Mouse (Mus musculus) midbrain, postnatal 0 days (tissue): ENCODE results near the gene Pcdh7. TPM values are rescaled to one million over a fixed set of nuclear protein-coding genes. Genes with fewer than 3 reads are reported as not detected.

Experiments
- ATAC-seq: fragments of 200-750 bp; cut with Nextera tagmentation; 2 replicates; pipeline ENCODE4 v1.8.0; 2017; ENCODE audit warnings: moderate number of reproducible peaks, mild to moderate bottlenecking, moderate TSS enrichment, moderate library complexity; ENCODE audit not compliant: low FRiP score
- DNase-seq: peaks from one replicate; pipeline ENCODE4 v3.0.0-alpha.2; 2015; ENCODE audit warnings: low spot score
- H3K27ac ChIP-seq: fragments of 300-500 bp; sonication (generic); 2 replicates; pipeline ENCODE4 v1.5.1; 2014; ENCODE audit warnings: low read depth, mild to moderate bottlenecking, low read length, mixed read lengths
- H3K27me3 ChIP-seq: fragments of 300-500 bp; sonication (generic); 2 replicates; pipeline ENCODE4 v1.6.1; 2014; ENCODE audit warnings: low read length, control low read depth, mixed read lengths; ENCODE audit not compliant: insufficient read depth
- H3K36me3 ChIP-seq: fragments of 300-500 bp; sonication (generic); 2 replicates; pipeline ENCODE4 v1.6.1; 2014; ENCODE audit warnings: low read length, control low read depth, mixed read lengths; ENCODE audit not compliant: insufficient read depth
- H3K4me1 ChIP-seq: fragments of 300-500 bp; sonication (generic); 2 replicates; pipeline ENCODE4 v1.6.1; 2014; ENCODE audit warnings: mild to moderate bottlenecking, control low read depth, antibody characterized with exemption, low read length, mixed read lengths; ENCODE audit not compliant: insufficient read depth
- H3K4me2 ChIP-seq: fragments of 300-500 bp; sonication (generic); 2 replicates; pipeline ENCODE4 v1.6.1; 2014; ENCODE audit warnings: low read depth, mild to moderate bottlenecking, low read length, mixed read lengths; ENCODE audit not compliant: poor library complexity, severe bottlenecking
- H3K4me3 ChIP-seq: fragments of 300-500 bp; sonication (generic); 2 replicates; pipeline ENCODE4 v1.5.1; 2014; ENCODE audit warnings: low read depth, mild to moderate bottlenecking, low read length, moderate library complexity
- H3K9ac ChIP-seq: fragments of 300-500 bp; sonication (generic); replicated peaks from 2 replicates; pipeline ENCODE4 v1.6.1; 2014; ENCODE audit warnings: mild to moderate bottlenecking, low read length, moderate library complexity, mixed read lengths; ENCODE audit not compliant: poor library complexity, severe bottlenecking
- H3K9me3 ChIP-seq: fragments of 300-500 bp; sonication (generic); 2 replicates; pipeline ENCODE4 v1.6.1; 2016; ENCODE audit warnings: low read length, control low read depth
- CTCF ChIP-seq: IDR thresholded peaks from 2 replicates; pipeline ENCODE4 v1.5.1; 2016; ENCODE audit warnings: antibody characterized with exemption, mild to moderate bottlenecking
- WGBS: fragments of 180-500 bp; shearing (Covaris S2); extraction: QIAGEN DNeasy Blood & Tissue Kit; methylation state at CpG from one replicate; pipeline ENCODE4 v1.1.7; 2014; 5-methylcytosine and 5-hydroxymethylcytosine counted together
- polyA plus RNA-seq: library from polyadenylated mRNA; unstranded; fragments of >200 nt; fragmentation: Nextera tagmentation; extraction: Ambion mirVana; gene quantifications from 2 replicates; pipeline ENCODE4 v1.2.1, GENCODE M21; 2015
- total RNA-seq: library from RNA; depleted of rRNA; stranded (reverse); fragments of >200 nt; gene quantifications from 2 replicates; pipeline ENCODE4 v1.2.3, GENCODE M21; 2014

Gene Pcdh7
- total and polyA plus RNA-seq, 2 experiments from 2014 or later, result 29.6 to 157 TPM

DNA sequence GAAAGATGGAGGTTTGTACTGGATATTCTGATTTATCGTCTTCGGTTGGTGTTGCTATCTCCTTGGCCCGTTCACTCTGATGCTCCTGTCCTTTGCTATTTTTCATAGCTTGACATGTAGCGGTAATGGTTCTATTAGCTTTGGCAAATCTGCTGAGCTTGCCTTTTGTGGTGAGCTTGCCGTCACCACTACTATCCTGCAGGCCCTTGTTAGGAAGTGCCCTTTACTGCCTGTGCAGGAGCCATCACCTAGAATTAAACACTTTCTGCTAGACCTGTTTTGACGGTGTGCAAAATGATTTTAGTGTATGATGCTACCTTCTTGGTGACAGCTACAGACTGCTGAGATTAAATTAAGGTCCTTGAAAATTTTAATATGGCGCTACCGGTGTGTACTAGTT, 103.3 kb downstream of the Pcdh7 start:
- Histone ChIP-seq H3K9ac (no peak overlapping the region), H3K4me1 (no peaks in the 10 kb centered on the region), H3K27me3 (no peaks in the 10 kb centered on the region), H3K9me3 (no peaks in the 10 kb centered on the region), H3K27ac (no peak overlapping the region), H3K36me3 (no peaks in the 10 kb centered on the region), H3K4me2 (no peak overlapping the region), H3K4me3 (no peak overlapping the region)
- ATAC-seq, result no peak
- 85% methylated on average over 8 of the region's 8 CpGs for WGBS
- TF ChIP-seq CTCF, result no peak
- no peak for DNase-seq

DNA sequence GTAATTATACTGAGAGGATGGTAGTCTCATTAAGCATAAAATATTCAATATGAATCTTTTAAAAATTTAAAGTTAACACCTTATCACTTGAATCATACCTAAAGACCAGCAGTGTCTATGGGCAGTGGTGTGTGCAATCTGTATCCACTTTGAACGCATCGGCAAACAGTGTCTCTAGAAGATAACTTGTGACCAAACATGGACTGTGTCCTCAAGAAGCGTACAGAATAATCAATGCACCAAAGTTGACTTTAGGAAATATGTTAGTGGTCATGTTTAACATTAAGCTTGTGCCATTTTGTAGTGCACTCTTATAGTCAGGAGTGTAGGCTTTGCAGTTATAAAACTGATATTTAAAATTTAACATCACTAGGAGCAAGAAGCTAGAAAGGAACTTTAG, 110.7 kb downstream of the Pcdh7 start:
- Histone ChIP-seq H3K9ac (no peak overlapping the region), H3K9me3 (no peaks in the 10 kb centered on the region), H3K36me3 (no peaks in the 10 kb centered on the region), H3K4me2 (no peak overlapping the region), H3K27me3 (no peaks in the 10 kb centered on the region), H3K27ac (no peak overlapping the region), H3K4me1 (no peaks in the 10 kb centered on the region), H3K4me3 (no peak overlapping the region)
- no peak for DNase-seq
- WGBS, result 97% methylated on average over 3 of the region's 3 CpGs
- no peak for TF ChIP-seq CTCF
- no peak for ATAC-seq

DNA sequence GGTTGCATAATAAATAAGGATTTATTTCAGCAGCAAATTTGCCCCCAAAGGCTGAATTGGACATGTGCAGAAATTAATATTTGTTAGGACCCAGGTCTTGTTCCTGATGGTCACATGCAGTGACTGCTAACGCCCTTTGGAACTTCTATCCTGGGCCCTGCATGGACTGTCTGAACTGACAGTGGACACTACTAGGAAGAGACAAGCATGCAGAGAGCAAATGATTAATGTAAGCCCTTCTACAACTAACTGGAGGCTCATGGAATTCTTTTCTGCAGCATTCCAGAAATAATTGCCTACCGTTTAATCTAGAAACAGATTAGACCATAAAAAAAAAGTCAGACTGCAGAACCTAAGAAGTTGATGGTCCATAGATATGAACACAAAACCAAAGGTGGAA, 119.4 kb downstream of the Pcdh7 start:
- Histone ChIP-seq H3K27ac (no peak overlapping the region), H3K4me3 (no peak overlapping the region), H3K36me3 (no peaks in the 10 kb centered on the region), H3K9me3 (no peaks in the 10 kb centered on the region), H3K27me3 (no peaks in the 10 kb centered on the region), H3K4me2 (no peak overlapping the region), H3K9ac (no peak overlapping the region), H3K4me1 (no peaks in the 10 kb centered on the region)
- DNase-seq (no peak), ATAC-seq (no peak)
- 48% methylated on average over 2 of the region's 2 CpGs for WGBS
- TF ChIP-seq CTCF, result no peak

DNA sequence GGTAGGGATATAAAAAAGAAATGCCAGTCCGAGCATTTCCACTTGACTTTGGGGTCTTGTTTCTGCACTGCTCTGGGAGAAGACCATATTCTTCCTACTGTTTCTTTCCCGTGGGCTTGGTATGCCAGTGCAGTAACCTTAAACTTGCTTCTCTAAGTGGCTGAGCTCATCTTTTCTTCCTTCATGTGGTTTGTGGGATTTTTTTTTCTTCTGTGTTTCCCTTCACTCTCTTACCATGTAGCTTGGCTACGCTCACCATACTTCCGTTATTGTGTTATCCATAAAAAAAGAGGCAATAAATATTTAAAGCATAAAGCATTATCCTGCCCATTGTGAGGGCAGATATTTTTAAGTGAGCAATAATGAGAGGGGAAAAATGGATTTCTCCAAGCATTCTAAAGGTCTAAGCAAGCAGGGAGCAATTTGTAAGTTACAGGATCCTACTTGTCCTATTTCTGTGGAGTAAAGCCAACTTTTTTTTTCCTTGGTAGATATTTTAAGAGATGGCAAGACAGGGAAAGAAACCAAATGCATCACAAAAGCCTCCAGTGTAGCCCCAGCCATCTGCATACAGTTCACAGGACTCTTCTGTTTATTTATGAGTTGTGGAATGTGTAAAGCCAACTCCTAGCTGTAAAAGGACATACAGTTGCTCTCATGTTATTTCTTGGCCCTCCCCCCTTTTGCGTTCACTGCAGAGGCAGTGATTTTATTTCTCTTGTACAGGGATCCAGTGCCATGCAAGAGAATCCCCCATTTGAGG, 123.8 kb downstream of the Pcdh7 start:
- ATAC-seq (no peak), DNase-seq (no peak)
- H3K36me3 ChIP-seq, result no peaks in the 10 kb centered on the region
- no peaks in the 10 kb centered on the region for H3K27me3 ChIP-seq
- H3K9ac ChIP-seq, result no peak overlapping the region
- 77% methylated on average over 5 of the region's 5 CpGs for WGBS
- H3K9me3 ChIP-seq, result no peaks in the 10 kb centered on the region
- H3K4me1 ChIP-seq, result no peaks in the 10 kb centered on the region
- H3K4me2 ChIP-seq, result no peak overlapping the region
- no peak overlapping the region for H3K4me3 ChIP-seq
- H3K27ac ChIP-seq, result no peak overlapping the region
- TF ChIP-seq CTCF, result no peak

DNA sequence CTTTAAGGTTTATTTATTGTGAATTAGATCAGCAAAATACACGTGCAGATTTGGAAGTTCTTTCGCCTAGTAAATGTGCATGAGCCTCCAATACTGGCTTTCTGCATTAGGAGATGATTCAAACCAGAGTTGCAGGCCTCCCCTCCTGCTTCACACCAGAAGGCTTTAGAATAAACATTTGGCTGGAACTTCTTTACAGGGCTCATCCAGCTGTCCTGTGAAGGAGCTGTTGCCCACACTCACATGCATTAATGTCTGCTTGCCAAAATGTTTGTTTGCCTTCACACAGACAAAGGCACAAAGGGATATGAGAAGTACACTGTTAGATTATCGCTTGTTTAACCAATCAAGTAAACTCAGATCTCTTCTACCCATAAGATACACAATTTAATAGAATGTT, 129.7 kb downstream of the Pcdh7 start:
- H3K4me3 ChIP-seq, result no peak overlapping the region
- H3K4me1 ChIP-seq, result no peaks in the 10 kb centered on the region
- no peak overlapping the region for H3K27ac ChIP-seq
- peak; percentile 17 for DNase-seq
- no peaks in the 10 kb centered on the region for H3K27me3 ChIP-seq
- H3K36me3 ChIP-seq, result no peaks in the 10 kb centered on the region
- no peak overlapping the region for H3K4me2 ChIP-seq
- TF ChIP-seq CTCF, result no peak
- ATAC-seq, result no peak
- no peaks in the 10 kb centered on the region for H3K9me3 ChIP-seq
- no peak overlapping the region for H3K9ac ChIP-seq
- 82% methylated on average over 3 of the region's 3 CpGs for WGBS

DNA sequence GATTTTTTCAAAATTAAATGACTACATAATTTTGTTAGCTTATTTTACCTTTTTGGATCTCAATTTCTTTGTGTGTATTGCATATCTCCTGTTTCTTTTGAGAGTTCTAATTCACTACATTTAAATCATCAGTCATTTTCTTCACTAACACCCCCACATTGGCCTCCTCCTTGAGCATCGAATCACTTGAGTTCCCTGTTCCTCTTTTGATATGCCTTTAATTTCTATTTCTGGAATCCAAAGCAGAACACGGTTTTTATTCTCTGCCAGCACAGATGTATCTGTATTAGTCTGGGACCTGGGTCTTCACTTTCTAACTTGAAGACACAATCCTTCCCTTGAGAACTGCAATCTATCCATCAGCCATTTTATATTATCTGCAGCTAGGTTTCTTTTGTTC, 132.3 kb downstream of the Pcdh7 start:
- no peak for ATAC-seq
- H3K27me3 ChIP-seq, result no peaks in the 10 kb centered on the region
- no peaks in the 10 kb centered on the region for H3K9me3 ChIP-seq
- H3K36me3 ChIP-seq, result no peaks in the 10 kb centered on the region
- DNase-seq, result no peak
- TF ChIP-seq CTCF, result no peak
- no peak overlapping the region for H3K27ac ChIP-seq
- no peak overlapping the region for H3K4me3 ChIP-seq
- no peak overlapping the region for H3K4me2 ChIP-seq
- WGBS, result 82% methylated on average over 2 of the region's 2 CpGs
- no peak overlapping the region for H3K9ac ChIP-seq
- H3K4me1 ChIP-seq, result no peaks in the 10 kb centered on the region
